Mouse (Mus musculus) olfactory bulb, adult 2 months (tissue): ENCODE results near the gene Flot2. TPM values are rescaled to one million over a fixed set of nuclear protein-coding genes. Genes with fewer than 3 reads are reported as not detected.

ENCODE experiments used
- H3K27ac ChIP-seq: fragments of 200-500 bp; 2 replicates; pipeline ENCODE4 v1.5.1; 2012; ENCODE audit warnings: low read depth, low read length; ENCODE audit not compliant: insufficient read depth
- H3K4me1 ChIP-seq: fragments of 200-500 bp; 2 replicates; pipeline ENCODE4 v1.6.1; 2012; ENCODE audit warnings: low read length; ENCODE audit not compliant: control insufficient read depth, insufficient read depth
- H3K4me3 ChIP-seq: fragments of 200-500 bp; 2 replicates; pipeline ENCODE4 v1.5.1; 2012; ENCODE audit warnings: mild to moderate bottlenecking, low read depth, low read length, moderate library complexity; ENCODE audit not compliant: insufficient read depth
- CTCF ChIP-seq: fragments of 200-500 bp; IDR thresholded peaks from 2 replicates; pipeline ENCODE4 v1.5.1; 2012; ENCODE audit warnings: low read depth, mild to moderate bottlenecking, low read length, moderate library complexity; ENCODE audit not compliant: insufficient read depth
- POLR2A ChIP-seq: fragments of 200-500 bp; IDR thresholded peaks from 2 replicates; pipeline ENCODE4 v1.6.1; 2012; ENCODE audit warnings: mild to moderate bottlenecking, low read depth, low read length, moderate library complexity; ENCODE audit not compliant: insufficient read depth
- WGBS: fragments of 180-500 bp; shearing (Covaris S2); methylation state at CpG from one replicate; pipeline ENCODE4 v1.1.7; 2018; 5-methylcytosine and 5-hydroxymethylcytosine counted together
- polyA plus RNA-seq: library from polyadenylated mRNA; stranded (reverse); fragments of >200 nt; gene quantifications from 2 replicates; pipeline ENCODE4 v1.2.4, GENCODE M21; 2012; ENCODE audit warnings: low replicate concordance; ENCODE audit not compliant: missing spikeins, insufficient read depth, insufficient read length

Flot2 gene
- polyA plus RNA-seq, 1 experiment, result not detected

DNA sequence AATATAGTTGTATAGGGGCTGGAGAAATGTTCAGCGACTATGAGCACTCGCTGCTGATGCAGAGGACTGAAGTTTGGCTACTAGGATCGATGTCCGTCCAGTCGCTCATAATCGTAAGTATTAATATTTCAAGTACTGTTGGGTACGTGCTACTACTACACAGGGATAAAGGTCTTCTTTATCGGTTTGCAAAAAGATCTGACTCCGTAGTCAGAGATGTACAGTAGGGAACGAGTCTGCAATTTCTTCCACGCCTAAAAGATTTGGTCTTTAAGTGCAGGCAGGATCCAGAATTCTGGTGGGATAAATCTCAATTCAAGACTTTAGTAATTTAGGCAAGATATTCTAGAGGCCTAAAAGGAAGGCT, 56.4 kb downstream of the Flot2 start:
- peak overlapping the region; percentile 82 for H3K4me3 ChIP-seq
- H3K27ac ChIP-seq, result 0 out of 2 replicates have a peak overlapping the region, but pooled peaks have one; percentile 32
- peaks cover 3% of the 10 kb centered on the region; the same call in 1 of the 2 replicates for H3K4me1 ChIP-seq
- 36% methylated on average over 11 of the region's 11 CpGs for WGBS
- TF ChIP-seq CTCF, result no peak
- no peak for TF ChIP-seq POLR2A

- TF ChIP-seq POLR2A (peak; percentile 77), CTCF (no peak)
- WGBS, result under 1% methylated on average over 38 of the region's 38 CpGs
- H3K4me3 ChIP-seq, result peak within 1 kb of the TSS; percentile 82
- H3K27ac ChIP-seq, result peak within 1 kb of the TSS; percentile 58
- peaks cover 3% of the 10 kb centered on the region; the same call in 1 of the 2 replicates for H3K4me1 ChIP-seq
These were observed 56.9 kb downstream of the Flot2 start, which contains the start of gene Fam222b for GRCm38 (mm10) chr11:78094504-78095143. Fam222b (plus strand) TSS chr11:78094660.

DNA sequence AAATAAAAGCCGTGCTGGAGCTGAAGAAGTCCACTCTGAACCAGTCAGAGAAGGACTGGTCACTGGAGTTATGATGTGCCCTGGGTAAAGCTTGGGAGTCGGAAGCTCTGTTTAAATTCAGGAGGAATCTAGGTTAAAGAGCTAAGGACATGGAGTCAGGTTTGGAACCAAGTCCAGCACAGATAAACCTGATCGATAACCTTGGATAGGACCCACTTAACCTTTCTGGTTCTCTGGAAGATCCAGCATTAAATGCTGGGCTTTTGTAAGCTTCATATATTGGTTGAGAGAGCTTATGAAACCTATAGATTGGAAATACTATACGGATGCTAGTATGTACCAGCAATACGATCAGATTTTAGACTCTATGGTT, 57.4 kb downstream of the Flot2 start:
- Histone ChIP-seq H3K4me3 (peak overlapping the region; percentile 82), H3K27ac (no peak overlapping the region), H3K4me1 (peaks cover 3% of the 10 kb centered on the region)
- TF ChIP-seq POLR2A, result no peak
- TF ChIP-seq CTCF, result no peak
- 13% methylated on average over 5 of the region's 5 CpGs for WGBS

DNA sequence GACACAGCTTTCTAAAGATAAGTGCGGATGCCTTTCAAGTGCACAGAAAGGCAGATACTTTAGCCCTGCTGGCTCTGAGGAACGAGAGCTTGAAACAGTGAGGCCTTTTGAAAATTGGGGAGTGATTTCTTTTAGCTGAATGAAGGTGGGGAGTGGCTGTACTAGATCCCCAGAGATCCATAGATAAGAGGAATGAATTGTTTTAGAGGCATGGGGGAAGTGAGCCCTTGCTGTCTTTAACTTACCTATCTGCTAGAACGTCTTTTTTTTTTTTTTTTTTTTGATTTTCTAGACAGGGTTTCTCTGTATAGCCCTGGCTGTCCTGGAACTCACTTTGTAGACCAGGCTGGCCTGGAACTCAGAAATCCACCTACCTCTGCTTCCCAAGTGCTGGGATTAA, 59.3 kb downstream of the Flot2 start:
- WGBS, result 18% methylated on average over 3 of the region's 3 CpGs
- Histone ChIP-seq H3K4me3 (peak overlapping the region; percentile 39), H3K4me1 (peaks cover 10% of the 10 kb centered on the region), H3K27ac (0 out of 2 replicates have a peak overlapping the region, but pooled peaks have one; percentile 24)
- TF ChIP-seq POLR2A (no peak), CTCF (no peak)

DNA sequence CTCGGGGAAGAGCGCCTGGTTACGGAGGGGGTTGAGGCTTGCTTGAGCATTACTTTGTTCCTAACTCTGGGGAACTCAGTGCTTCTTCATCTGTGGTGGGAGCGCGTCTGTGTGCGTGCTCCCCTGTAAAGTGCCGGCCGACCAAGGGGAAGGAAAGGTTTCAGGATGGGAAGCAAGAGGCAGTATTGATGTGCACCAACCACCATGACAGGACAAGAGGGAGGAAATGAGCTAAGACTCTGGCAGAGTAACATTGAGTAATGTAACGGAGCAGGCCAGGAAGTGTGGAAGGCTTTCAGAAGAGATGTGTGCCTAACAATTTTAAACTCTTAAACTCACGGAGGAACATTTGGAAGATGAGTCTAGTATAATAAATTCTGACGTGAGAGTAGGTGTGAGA, 63.0 kb downstream of the Flot2 start:
- WGBS, result 78% methylated on average over 11 of the region's 11 CpGs
- Histone ChIP-seq H3K4me3 (no peak overlapping the region), H3K27ac (no peak overlapping the region), H3K4me1 (peaks cover 10% of the 10 kb centered on the region)
- no peak for TF ChIP-seq POLR2A
- TF ChIP-seq CTCF, result no peak

- Histone ChIP-seq H3K27ac (no peak overlapping the region), H3K4me3 (no peak overlapping the region), H3K4me1 (peaks cover 7% of the 10 kb centered on the region)
- TF ChIP-seq CTCF (no peak), POLR2A (no peak)
- WGBS, result 63% methylated on average over 5 of the region's 5 CpGs
These were observed 64.4 kb downstream of the Flot2 start for GRCm38 (mm10) chr11:78102142-78102541.

DNA sequence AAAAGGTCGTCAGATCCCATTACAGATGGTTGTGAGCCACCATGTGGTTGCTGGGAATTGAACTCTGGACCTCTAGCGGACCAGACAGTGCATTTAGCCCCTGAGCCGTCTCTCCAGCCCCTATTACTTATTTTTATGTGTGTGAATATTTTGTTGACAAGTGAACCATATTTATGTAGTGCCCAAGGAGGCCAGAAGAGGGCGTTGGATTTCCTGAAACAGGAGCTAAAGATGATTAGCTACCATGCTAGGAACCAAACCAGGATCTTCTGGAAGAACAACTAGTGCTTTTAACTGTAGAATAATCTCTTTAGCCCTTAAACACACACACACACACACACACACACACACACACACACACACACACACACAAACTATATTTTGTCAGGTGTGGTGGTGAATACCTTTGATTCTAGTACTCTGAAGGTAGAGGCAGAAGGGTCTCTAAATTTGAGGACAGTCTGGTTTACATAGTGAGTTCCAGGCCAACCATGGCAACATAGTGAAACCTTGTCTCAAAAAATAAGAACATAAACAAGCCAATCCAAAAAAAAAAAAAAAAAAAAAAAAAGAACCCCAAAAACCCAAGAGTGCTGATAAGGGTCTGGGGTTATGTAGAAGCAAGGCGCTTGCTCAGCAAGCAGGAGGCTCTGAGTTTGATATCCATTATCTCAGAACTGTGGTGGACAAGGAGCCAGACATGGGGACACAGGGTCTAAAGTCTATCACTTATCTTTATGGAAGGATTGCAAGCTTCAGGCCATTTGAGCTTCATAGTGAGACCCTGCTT, 65.4 kb downstream of the Flot2 start:
- 71% methylated on average over 5 of the region's 5 CpGs for WGBS
- Histone ChIP-seq H3K4me1 (peaks cover 7% of the 10 kb centered on the region), H3K4me3 (no peak overlapping the region), H3K27ac (no peak overlapping the region)
- no peak for TF ChIP-seq POLR2A
- no peak for TF ChIP-seq CTCF

DNA sequence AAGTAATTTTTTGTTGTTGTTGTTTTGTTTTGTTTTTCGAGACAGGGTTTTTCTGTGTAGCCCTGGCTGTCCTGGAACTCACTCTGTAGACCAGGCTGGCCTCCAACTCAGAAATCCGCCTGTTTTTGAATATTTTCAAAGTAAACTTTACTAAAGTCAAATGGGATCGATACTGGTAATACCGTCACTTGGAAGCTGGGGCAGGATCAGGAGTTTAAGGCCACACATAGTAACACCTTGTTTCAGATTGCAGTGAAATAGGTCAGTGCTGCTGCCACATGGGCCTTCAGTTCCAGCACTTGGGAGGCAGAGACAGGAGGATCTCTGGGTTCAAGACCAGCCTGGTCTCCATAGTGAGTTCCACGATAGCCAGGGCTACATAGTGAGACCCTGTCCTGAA, 66.8 kb downstream of the Flot2 start:
- 94% methylated on average over 5 of the region's 5 CpGs for WGBS
- H3K27ac ChIP-seq, result no peak overlapping the region
- no peak for TF ChIP-seq POLR2A
- TF ChIP-seq CTCF, result no peak
- peaks cover 12% of the 10 kb centered on the region for H3K4me1 ChIP-seq
- H3K4me3 ChIP-seq, result no peak overlapping the region

Other genes starting within 250 kb of the Flot2 start
- gene Pipox, start 143.8 kb upstream of the Flot2 start, polyA plus RNA-seq, result not detected in 2 replicates
- 109 TPM in 1 of 2 replicates, not detected in the other for gene Sez6, start 107.1 kb upstream of the Flot2 start, polyA plus RNA-seq
- gene Phf12, start 55.2 kb upstream of the Flot2 start, polyA plus RNA-seq, result 389 TPM in 1 of 2 replicates, not detected in the other
- not detected in 2 replicates for gene Dhrs13, start 5.7 kb upstream of the Flot2 start, polyA plus RNA-seq
- not detected in 2 replicates for gene Eral1, start 42.5 kb downstream of the Flot2 start, polyA plus RNA-seq
- gene Fam222b, start 56.7 kb downstream of the Flot2 start, polyA plus RNA-seq, result not detected in 2 replicates
- not detected in 2 replicates for gene Traf4, start 127.7 kb downstream of the Flot2 start, polyA plus RNA-seq
- not detected in 2 replicates for gene Nek8, start 138.7 kb downstream of the Flot2 start, polyA plus RNA-seq
- gene Tlcd1, start 138.8 kb downstream of the Flot2 start, polyA plus RNA-seq, result not detected in 2 replicates
- gene Rpl23a, start 145.7 kb downstream of the Flot2 start, polyA plus RNA-seq, result 1,288 TPM in 1 of 2 replicates, not detected in the other
- not detected in 2 replicates for gene Rab34, start 150.5 kb downstream of the Flot2 start, polyA plus RNA-seq
- not detected in 2 replicates for gene Proca1, start 155.5 kb downstream of the Flot2 start, polyA plus RNA-seq
- gene Sdf2, start 207.8 kb downstream of the Flot2 start, polyA plus RNA-seq, result not detected in 2 replicates
- gene Supt6, start 208.1 kb downstream of the Flot2 start, polyA plus RNA-seq, result 62.3 TPM in 1 of 2 replicates, not detected in the other
- 122 and 503 TPM in 2 replicates for gene 2610507B11Rik, start 223.8 kb downstream of the Flot2 start, polyA plus RNA-seq